Mouse (Mus musculus) lung, postnatal 0 days (tissue): Measurements from ENCODE around the gene Dusp5. TPM values are rescaled to one million over a fixed set of nuclear protein-coding genes. Genes with fewer than 3 reads are reported as not detected.

Source experiments
- ATAC-seq: fragments of 200-750 bp; cut with Nextera tagmentation; 2 replicates; pipeline ENCODE4 v1.8.0; 2017; ENCODE audit warnings: moderate library complexity
- DNase-seq: peaks from one replicate; pipeline ENCODE4 v3.0.0-alpha.2; 2016; ENCODE audit warnings: low spot score
- H3K27ac ChIP-seq: fragments of 300-500 bp; sonication (generic); 2 replicates; pipeline ENCODE4 v1.5.1; 2014; ENCODE audit warnings: antibody characterized with exemption, mild to moderate bottlenecking, low read length, mixed read lengths
- H3K27me3 ChIP-seq: fragments of 300-500 bp; sonication (generic); replicated peaks from 2 replicates; pipeline ENCODE4 v1.6.1; 2014; ENCODE audit warnings: low read length, mixed read lengths; ENCODE audit not compliant: insufficient read depth
- H3K36me3 ChIP-seq: fragments of 300-500 bp; sonication (generic); 2 replicates; pipeline ENCODE4 v1.6.1; 2014; ENCODE audit warnings: low read length, mixed read lengths; ENCODE audit not compliant: insufficient read depth
- H3K4me1 ChIP-seq: fragments of 300-500 bp; sonication (generic); 2 replicates; pipeline ENCODE4 v1.6.1; 2014; ENCODE audit warnings: antibody characterized with exemption, low read depth, low read length, mixed read lengths; ENCODE audit not compliant: insufficient read depth
- H3K4me2 ChIP-seq: fragments of 300-500 bp; sonication (generic); replicated peaks from 2 replicates; pipeline ENCODE4 v1.6.1; 2014; ENCODE audit warnings: low read depth, mild to moderate bottlenecking, low read length, moderate library complexity, mixed read lengths
- H3K4me3 ChIP-seq: fragments of 300-500 bp; sonication (generic); 2 replicates; pipeline ENCODE4 v1.5.1; 2014; ENCODE audit warnings: low read depth, low read length
- H3K9ac ChIP-seq: fragments of 300-500 bp; sonication (generic); replicated peaks from 2 replicates; pipeline ENCODE4 v1.6.1; 2014; ENCODE audit warnings: low read depth, mild to moderate bottlenecking
- H3K9me3 ChIP-seq: fragments of 300-500 bp; sonication (generic); 2 replicates; pipeline ENCODE4 v1.6.1; 2016; ENCODE audit warnings: low read length, mixed read lengths
- CTCF ChIP-seq: IDR thresholded peaks from 2 replicates; pipeline ENCODE4 v1.5.1; 2016; ENCODE audit warnings: antibody characterized with exemption, mild to moderate bottlenecking
- EP300 ChIP-seq: IDR thresholded peaks from 2 replicates; pipeline ENCODE4 v1.6.1; 2016; ENCODE audit warnings: antibody characterized with exemption, mild to moderate bottlenecking, control low read depth
- WGBS: fragments of 180-500 bp; shearing (Covaris S2); extraction: QIAGEN DNeasy Blood & Tissue Kit; methylation state at CpG from one replicate; pipeline ENCODE4 v1.1.7; 2014; 5-methylcytosine and 5-hydroxymethylcytosine counted together
- polyA plus RNA-seq: library from polyadenylated mRNA; unstranded; fragments of >200 nt; fragmentation: Nextera tagmentation; extraction: Ambion mirVana; gene quantifications from 2 replicates; pipeline ENCODE4 v1.2.1, GENCODE M21; 2015

The Dusp5 gene
- polyA plus RNA-seq, 1 experiment from 2014 or later, result 10.6 TPM

- no peak overlapping the region for H3K4me3 ChIP-seq
- peak; percentile 25; the same call in 1 of the 2 replicates for ATAC-seq
- no peaks in the 10 kb centered on the region for H3K36me3 ChIP-seq
- no peaks in the 10 kb centered on the region for H3K4me1 ChIP-seq
- no peaks in the 10 kb centered on the region for H3K27me3 ChIP-seq
- no peak overlapping the region for H3K9ac ChIP-seq
- H3K4me2 ChIP-seq, result no peak overlapping the region
- no peak for TF ChIP-seq EP300
- no peaks in the 10 kb centered on the region for H3K9me3 ChIP-seq
- no peak overlapping the region for H3K27ac ChIP-seq
- WGBS, result 53% methylated on average over 5 of the region's 5 CpGs
- peak; percentile 55 for DNase-seq
These were observed 26.2 kb downstream of the Dusp5 start for GRCm38 (mm10) chr19:53554981-53555616.

- DNase-seq (no peak), ATAC-seq (0 out of 2 replicates have a peak, but pooled peaks have one; percentile 2)
- Histone ChIP-seq H3K27ac (no peak overlapping the region), H3K4me3 (no peak overlapping the region), H3K4me2 (peak overlapping the region; percentile 44), H3K27me3 (no peaks in the 10 kb centered on the region), H3K4me1 (no peaks in the 10 kb centered on the region), H3K9ac (no peak overlapping the region), H3K36me3 (no peaks in the 10 kb centered on the region), H3K9me3 (no peaks in the 10 kb centered on the region)
- 25% methylated on average over 6 of the region's 6 CpGs for WGBS
- TF ChIP-seq EP300 (no peak), CTCF (peak; percentile 6; the same call in 1 of the 2 replicates)
These were observed 27.9 kb downstream of the Dusp5 start for GRCm38 (mm10) chr19:53556841-53557240.

GRCm38 (mm10) chr19:53557267-53557936, 28.5 kb downstream of the Dusp5 start:
- TF ChIP-seq CTCF, result no peak
- no peak for TF ChIP-seq EP300
- DNase-seq (peak; percentile 42), ATAC-seq (peak; percentile 56)
- Histone ChIP-seq H3K27ac (no peak overlapping the region), H3K9ac (no peak overlapping the region), H3K4me2 (peak overlapping the region; percentile 44), H3K4me1 (no peaks in the 10 kb centered on the region), H3K9me3 (no peaks in the 10 kb centered on the region), H3K27me3 (no peaks in the 10 kb centered on the region), H3K4me3 (no peak overlapping the region), H3K36me3 (no peaks in the 10 kb centered on the region)
- 24% methylated on average over 20 of the region's 20 CpGs for WGBS

GRCm38 (mm10) chr19:53560436-53560835, 31.5 kb downstream of the Dusp5 start:
- Histone ChIP-seq H3K9ac (no peak overlapping the region), H3K4me3 (no peak overlapping the region), H3K4me1 (no peaks in the 10 kb centered on the region), H3K27ac (no peak overlapping the region), H3K36me3 (no peaks in the 10 kb centered on the region), H3K4me2 (no peak overlapping the region), H3K9me3 (no peaks in the 10 kb centered on the region), H3K27me3 (no peaks in the 10 kb centered on the region)
- DNase-seq, result no peak
- no peak for ATAC-seq
- WGBS, result 84% methylated on average over 3 of the region's 3 CpGs
- TF ChIP-seq EP300 (no peak), CTCF (no peak)

- Histone ChIP-seq H3K4me2 (no peak overlapping the region), H3K27ac (no peak overlapping the region), H3K9ac (no peak overlapping the region), H3K9me3 (no peaks in the 10 kb centered on the region; the same call in 1 of the 2 replicates), H3K36me3 (no peaks in the 10 kb centered on the region), H3K4me3 (no peak overlapping the region), H3K27me3 (no peaks in the 10 kb centered on the region), H3K4me1 (no peaks in the 10 kb centered on the region)
- DNase-seq (peak; percentile 16), ATAC-seq (no peak)
- WGBS, result 25% methylated on average over 4 of the region's 4 CpGs
- TF ChIP-seq EP300, result no peak
- TF ChIP-seq CTCF, result no peak
These were observed 35.3 kb downstream of the Dusp5 start for GRCm38 (mm10) chr19:53564174-53564573.

GRCm38 (mm10) chr19:53565565-53566277, 36.8 kb downstream of the Dusp5 start:
- 90% methylated on average over 14 of the region's 14 CpGs for WGBS
- no peak for TF ChIP-seq EP300

More at GRCm38 (mm10) chr19:53565565-53566277, 36.8 kb downstream of the Dusp5 start:
- H3K4me1 ChIP-seq, result no peaks in the 10 kb centered on the region
- DNase-seq, result no peak
- H3K9me3 ChIP-seq, result no peaks in the 10 kb centered on the region; the same call in 1 of the 2 replicates
- no peak overlapping the region for H3K4me3 ChIP-seq
- H3K36me3 ChIP-seq, result no peaks in the 10 kb centered on the region
- no peak overlapping the region for H3K4me2 ChIP-seq
- no peak for ATAC-seq
- H3K27ac ChIP-seq, result no peak overlapping the region
- H3K9ac ChIP-seq, result no peak overlapping the region
- no peaks in the 10 kb centered on the region for H3K27me3 ChIP-seq
